Mouse (Mus musculus) G1E (cell line): Measurements from ENCODE around the gene P2ry6.

ENCODE experiments used
- CTCF ChIP-seq: IDR thresholded peaks from 2 replicates; pipeline ENCODE4 v1.5.1; 2012; ENCODE audit warnings: low read depth, low read length, inconsistent platforms, mixed read lengths
- GATA1 ChIP-seq: IDR thresholded peaks from 2 replicates; pipeline ENCODE4 v1.6.1; 2012; ENCODE audit warnings: borderline replicate concordance, low read length, inconsistent platforms, mixed read lengths
- POLR2AphosphoS5 ChIP-seq: IDR thresholded peaks from 2 replicates; pipeline ENCODE4 v1.6.1; 2012; ENCODE audit warnings: low read depth, low read length, inconsistent platforms; ENCODE audit not compliant: insufficient replicate concordance
- TAL1 ChIP-seq: conservative IDR thresholded peaks from 2 replicates; pipeline ENCODE4 v1.6.1; 2012; ENCODE audit warnings: low read depth, low read length, inconsistent platforms, mixed read lengths

- TF ChIP-seq CTCF (no peak), GATA1 (no peak), POLR2AphosphoS5 (no peak), TAL1 (no peak)
Measured at GRCm38 (mm10) chr7:100966014-100966413, 8.4 kb downstream of the P2ry6 start.
